Mouse (Mus musculus) embryonic facial prominence, embryonic 11.5 days (tissue): ENCODE data around the gene Gm10697. TPM values are rescaled to one million over a fixed set of nuclear protein-coding genes. Genes with fewer than 3 reads are reported as not detected.
"Not testable (repeated sequence)": the region's sequence is repeated elsewhere in the genome, so short reads cannot be mapped to it uniquely, and the experiment has no call there.

Experiments
- ATAC-seq: fragments of 200-750 bp; cut with Nextera tagmentation; replicated peaks from 2 replicates; pipeline ENCODE4 v1.8.0; 2017; ENCODE audit warnings: low read depth; ENCODE audit not compliant: insufficient number of reproducible peaks, low FRiP score, low TSS enrichment
- DNase-seq: peaks from one replicate; pipeline ENCODE4 v3.0.0-alpha.2; 2015; ENCODE audit warnings: low spot score
- H3K27ac ChIP-seq: fragments of 300-500 bp; sonication (generic); replicated peaks from 2 replicates; pipeline ENCODE4 v1.5.1; 2014; ENCODE audit warnings: mild to moderate bottlenecking, low read depth, low read length, control low read depth
- H3K27me3 ChIP-seq: fragments of 300-500 bp; sonication (generic); 2 replicates; pipeline ENCODE4 v1.6.1; 2014; ENCODE audit warnings: mild to moderate bottlenecking, low read length, moderate library complexity, mixed read lengths; ENCODE audit not compliant: control insufficient read depth, insufficient read depth
- H3K36me3 ChIP-seq: fragments of 300-500 bp; sonication (generic); replicated peaks from 2 replicates; pipeline ENCODE4 v1.6.1; 2014; ENCODE audit warnings: low read depth, mild to moderate bottlenecking, low read length, moderate library complexity, mixed read lengths; ENCODE audit not compliant: control insufficient read depth, insufficient read depth
- H3K4me1 ChIP-seq: fragments of 300-500 bp; sonication (generic); 2 replicates; pipeline ENCODE4 v1.6.1; 2014; ENCODE audit warnings: low read length, mixed read lengths; ENCODE audit not compliant: control insufficient read depth, insufficient read depth
- H3K4me2 ChIP-seq: fragments of 300-500 bp; sonication (generic); 2 replicates; pipeline ENCODE4 v1.6.1; 2014; ENCODE audit warnings: low read depth, mild to moderate bottlenecking, control low read depth, low read length, moderate library complexity
- H3K4me3 ChIP-seq: fragments of 300-500 bp; sonication (generic); 2 replicates; pipeline ENCODE4 v1.5.1; 2014; ENCODE audit warnings: low read depth, low read length, control low read depth
- H3K9ac ChIP-seq: fragments of 300-500 bp; sonication (generic); replicated peaks from 2 replicates; pipeline ENCODE4 v1.6.1; 2014; ENCODE audit warnings: mild to moderate bottlenecking, control low read depth, low read length
- H3K9me3 ChIP-seq: fragments of 300-500 bp; sonication (generic); replicated peaks from 2 replicates; pipeline ENCODE4 v1.6.1; 2016; ENCODE audit warnings: mild to moderate bottlenecking, low read length, inconsistent platforms, mixed read lengths; ENCODE audit not compliant: control insufficient read depth
- WGBS: fragments of 180-500 bp; shearing (Covaris S2); extraction: QIAGEN DNeasy Blood & Tissue Kit; methylation state at CpG from one replicate; pipeline ENCODE4 v1.1.7; 2014; 5-methylcytosine and 5-hydroxymethylcytosine counted together
- polyA plus RNA-seq: library from polyadenylated mRNA; unstranded; fragments of >200 nt; fragmentation: Nextera tagmentation; extraction: Ambion mirVana; gene quantifications from 2 replicates; pipeline ENCODE4 v1.2.1, GENCODE M21; 2014

The Gm10697 gene
- not detected in 2 replicates for polyA plus RNA-seq

DNA sequence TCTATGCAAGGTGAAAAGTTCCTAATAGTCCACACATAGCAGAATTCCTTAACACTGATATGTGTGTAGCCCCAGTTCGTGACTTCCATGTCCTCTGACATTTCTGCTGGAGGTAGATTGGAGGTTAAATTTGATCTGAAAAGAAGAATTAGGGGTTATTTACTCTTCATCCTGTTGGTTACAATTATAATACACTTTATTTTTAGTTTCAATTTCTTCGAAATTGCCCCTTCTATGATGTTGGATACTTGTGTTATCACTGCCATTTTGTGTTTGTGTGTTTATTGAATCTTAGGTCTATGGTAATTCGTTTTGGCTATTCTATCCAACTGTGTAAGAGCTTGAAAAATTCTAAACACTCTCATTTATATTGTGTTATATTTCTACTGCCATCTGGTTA lies at the start of gene Gm10697:
Gene Gm10697 (minus strand): TSS at position 101 of the 400 bp plus-strand sequence.
- WGBS = 80% methylated on average over 1 of the region's 3 CpGs

GRCm38 (mm10) chr3:94115071-94115470 lies 42.6 kb upstream of the Gm10697 start:
- not testable (repeated sequence) for H3K9ac ChIP-seq, H3K27me3 ChIP-seq, H3K27ac ChIP-seq

More for the DNA sequence above, at the start of gene Gm10697:
- H3K4me1 ChIP-seq, H3K27me3 ChIP-seq, H3K9me3 ChIP-seq, H3K36me3 ChIP-seq, ATAC-seq, DNase-seq, H3K9ac ChIP-seq, H3K4me2 ChIP-seq, H3K4me3 ChIP-seq, H3K27ac ChIP-seq: not testable (repeated sequence)

GRCm38 (mm10) chr3:94054785-94055184 lies 17.7 kb downstream of the Gm10697 start, which contains the start of gene Gm9125:
Gene Gm9125 (minus strand): TSS chr3:94054885.
- H3K9me3 ChIP-seq, DNase-seq, ATAC-seq, H3K4me2 ChIP-seq, H3K27ac ChIP-seq, H3K4me1 ChIP-seq, H3K9ac ChIP-seq, H3K36me3 ChIP-seq, H3K27me3 ChIP-seq, H3K4me3 ChIP-seq: not testable (repeated sequence)
- WGBS = 82% methylated on average over 1 of the region's 3 CpGs

More at GRCm38 (mm10) chr3:94115071-94115470, 42.6 kb upstream of the Gm10697 start:
- H3K36me3 ChIP-seq, H3K9me3 ChIP-seq, H3K4me1 ChIP-seq, DNase-seq, H3K4me3 ChIP-seq, ATAC-seq, H3K4me2 ChIP-seq: not testable (repeated sequence)
- 71% methylated on average over 1 of the region's 1 CpGs for WGBS

DNA sequence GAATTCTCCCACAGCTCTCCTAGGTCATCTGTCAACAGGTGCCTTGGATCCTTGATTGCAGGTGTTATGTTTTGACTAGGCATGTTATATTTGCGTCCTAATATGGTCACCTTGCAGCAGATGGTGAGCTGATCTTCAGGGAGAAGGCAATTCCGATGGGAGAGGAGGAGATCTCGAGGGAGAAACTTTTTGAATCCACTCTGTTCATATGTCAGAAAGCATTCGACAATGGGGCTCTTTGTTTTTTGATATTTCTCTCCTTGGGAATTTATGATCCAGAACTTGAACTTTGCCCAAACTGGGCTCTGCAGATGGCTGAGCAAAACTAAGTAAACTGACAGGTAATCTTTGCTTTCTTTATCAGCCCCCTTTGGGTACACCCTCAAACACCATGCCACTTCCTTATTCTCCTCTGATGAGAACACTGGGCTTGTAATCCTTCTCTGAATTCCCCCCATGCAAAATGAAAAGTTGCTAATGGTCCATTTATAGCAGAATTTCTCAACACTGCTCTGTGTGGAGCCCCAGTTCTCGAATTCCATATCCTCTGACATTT lies 22.8 kb downstream of the Gm10697 start:
- DNase-seq, H3K4me3 ChIP-seq, H3K4me1 ChIP-seq, H3K36me3 ChIP-seq, H3K4me2 ChIP-seq, ATAC-seq, H3K27ac ChIP-seq, H3K9ac ChIP-seq, H3K27me3 ChIP-seq, H3K9me3 ChIP-seq: not testable (repeated sequence)
- WGBS = no CpG with 5 or more reads among the region's 5 CpGs

DNA sequence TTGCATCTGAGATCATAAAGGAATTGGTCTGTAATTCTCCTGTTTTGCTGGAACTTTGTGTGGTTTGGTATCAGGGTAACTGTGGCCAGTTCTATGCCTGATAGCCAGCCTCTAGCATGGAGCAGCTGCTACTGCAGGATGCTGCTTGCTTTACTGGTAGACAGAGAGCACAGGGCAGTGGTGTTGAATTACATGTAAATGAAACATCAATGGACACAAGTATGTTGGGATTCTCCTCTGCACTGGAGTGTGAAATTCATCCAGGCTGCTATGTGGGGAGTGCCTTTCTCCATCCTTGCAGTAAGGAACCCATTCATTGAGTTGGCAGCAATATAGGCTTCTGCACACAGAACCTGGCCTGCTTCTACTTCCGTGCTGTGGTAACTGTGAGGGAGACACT lies 34.2 kb downstream of the Gm10697 start:
- H3K4me1 ChIP-seq, H3K9ac ChIP-seq, H3K27ac ChIP-seq, H3K9me3 ChIP-seq, H3K36me3 ChIP-seq, H3K4me3 ChIP-seq, H3K4me2 ChIP-seq, ATAC-seq, H3K27me3 ChIP-seq, DNase-seq: not testable (repeated sequence)
- 88% methylated on average over 1 of the region's 1 CpGs for WGBS

DNA sequence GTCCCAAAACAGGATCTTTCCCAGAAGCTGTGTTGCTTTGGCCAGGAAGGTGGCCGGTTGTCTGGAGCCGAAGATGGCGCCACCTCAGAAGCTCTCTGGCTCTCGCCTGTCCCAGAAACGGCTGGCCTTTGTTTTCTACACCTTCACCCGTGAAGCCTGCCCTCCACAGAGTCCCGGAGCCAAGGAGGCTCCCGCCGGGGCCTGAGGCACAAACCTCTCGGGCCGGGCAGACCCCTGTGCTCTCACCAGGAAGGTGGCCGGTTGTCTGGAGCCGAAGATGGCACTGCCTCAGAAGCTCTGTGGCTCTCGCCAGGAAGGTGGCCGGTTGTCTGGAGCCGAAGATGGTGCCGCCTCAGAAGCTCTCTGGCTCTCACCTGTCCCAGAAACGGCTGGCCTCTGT lies 38.0 kb downstream of the Gm10697 start:
- WGBS = 90% methylated on average over 16 of the region's 18 CpGs
- not testable (repeated sequence) for H3K36me3 ChIP-seq, H3K4me1 ChIP-seq, H3K9ac ChIP-seq, H3K4me3 ChIP-seq, H3K4me2 ChIP-seq, H3K9me3 ChIP-seq, DNase-seq, H3K27me3 ChIP-seq, ATAC-seq, H3K27ac ChIP-seq

Other genes with a start within 250 kb of the Gm10697 start
- not detected in 2 replicates for gene Tdpoz3, start 246.6 kb downstream of the Gm10697 start, polyA plus RNA-seq
- not detected in 2 replicates for gene Gm9117, start 129.1 kb downstream of the Gm10697 start, polyA plus RNA-seq
- not detected in 2 replicates for gene Tdpoz5, start 111.3 kb downstream of the Gm10697 start, polyA plus RNA-seq
- not detected in 2 replicates for gene Gm9125, start 17.8 kb downstream of the Gm10697 start, polyA plus RNA-seq
- not detected in 2 replicates for gene Gm10696, start 105.5 kb upstream of the Gm10697 start, polyA plus RNA-seq
- not detected in 2 replicates for gene Gm5286, start 124.1 kb upstream of the Gm10697 start, polyA plus RNA-seq
- gene Gm4778, start 191.4 kb upstream of the Gm10697 start, polyA plus RNA-seq = not detected in 2 replicates
- 9.6 and 13.3 TPM in 2 replicates for gene Them4, start 237.4 kb upstream of the Gm10697 start, polyA plus RNA-seq